Mouse (Mus musculus) common myeloid progenitor, adult 5-6 weeks (primary cell): ENCODE measurements around the gene Comt. TPM values are rescaled to one million over a fixed set of nuclear protein-coding genes. Genes with fewer than 3 reads are reported as not detected.

Experiments used
- ATAC-seq: replicated peaks from 2 replicates; pipeline ENCODE4 v1.8.0; 2016; ENCODE audit warnings: low read depth, mild to moderate bottlenecking, moderate TSS enrichment, inconsistent platforms; ENCODE audit not compliant: poor library complexity, severe bottlenecking
- total RNA-seq: library from RNA; stranded (forward); fragments of 200-1000, 187-1606 nt; gene quantifications from 2 replicates; pipeline ENCODE4 v1.2.3, GENCODE M21; 2017

Comt gene
- total RNA-seq, 1 experiment from 2014 or later: 38.2 TPM

DNA sequence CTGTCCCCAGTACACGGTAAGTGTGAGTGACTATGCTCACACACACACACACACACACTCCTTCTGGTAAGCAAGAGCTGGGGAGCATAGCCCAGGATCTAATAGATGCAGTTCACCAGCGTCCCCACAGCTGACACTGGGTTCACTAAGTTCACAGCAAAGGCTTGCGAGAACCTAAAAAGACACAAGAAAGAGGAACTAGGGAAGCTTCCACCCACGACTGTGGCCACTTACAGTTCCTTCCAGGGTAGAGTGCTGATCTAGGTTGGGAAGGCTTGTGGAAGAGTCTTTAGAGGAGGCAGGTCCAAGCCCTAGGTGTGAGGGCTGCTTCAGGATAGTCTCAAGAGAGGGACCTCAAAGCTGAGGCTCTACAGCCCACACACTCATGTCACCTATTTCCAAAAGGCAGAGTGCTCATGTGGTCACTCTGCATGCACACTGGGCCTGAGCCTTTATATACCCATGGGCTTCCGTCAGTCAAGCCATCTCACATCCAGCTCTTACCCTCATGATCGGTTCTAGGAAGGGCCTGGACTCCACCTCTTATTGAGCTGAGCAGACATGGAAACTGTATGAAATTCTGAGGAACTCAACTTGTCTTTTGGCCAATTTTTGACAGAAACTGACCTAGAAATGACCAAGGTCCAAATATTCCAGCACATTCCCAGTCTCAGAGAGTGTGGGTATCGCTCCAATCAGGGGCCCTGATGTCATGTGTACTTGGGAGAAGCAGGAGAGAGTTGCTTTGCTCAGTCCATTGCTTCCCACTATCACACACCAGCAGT is 13.4 kb downstream of the Comt start:
- peak; percentile 50 for ATAC-seq

DNA sequence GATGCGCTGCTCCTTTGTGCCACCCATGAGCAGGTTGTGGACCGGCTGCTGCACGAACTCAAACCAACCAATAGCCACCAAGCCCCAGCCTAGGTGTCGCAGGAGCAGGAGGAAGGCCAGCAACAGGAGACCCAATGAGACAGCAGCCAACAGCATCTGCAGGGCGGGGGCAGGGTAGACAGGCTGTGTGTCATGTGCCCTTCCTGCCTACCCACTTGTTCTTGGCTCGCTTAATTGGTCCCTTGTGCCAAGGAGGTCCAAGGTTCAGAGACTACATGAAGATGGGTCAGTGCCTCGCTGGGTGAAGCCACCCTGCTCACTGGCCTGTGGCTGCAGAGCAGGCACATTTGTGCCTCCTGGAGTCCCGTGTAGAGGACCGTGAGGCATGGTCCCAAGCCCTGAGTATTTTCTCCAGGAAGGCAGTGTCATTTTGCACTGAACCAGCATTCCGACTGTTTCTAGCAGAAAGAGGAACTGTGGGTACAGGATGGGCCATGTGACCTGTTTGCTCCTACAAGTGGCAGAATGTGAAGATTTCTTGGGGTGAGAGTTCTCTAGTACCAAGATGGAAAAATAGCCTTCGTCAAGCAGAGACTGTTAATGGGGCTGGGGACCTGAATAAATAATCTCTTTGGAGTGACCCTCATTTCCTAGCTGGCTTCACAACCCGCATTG is 14.7 kb downstream of the Comt start:
- peak; percentile 79 for ATAC-seq

DNA sequence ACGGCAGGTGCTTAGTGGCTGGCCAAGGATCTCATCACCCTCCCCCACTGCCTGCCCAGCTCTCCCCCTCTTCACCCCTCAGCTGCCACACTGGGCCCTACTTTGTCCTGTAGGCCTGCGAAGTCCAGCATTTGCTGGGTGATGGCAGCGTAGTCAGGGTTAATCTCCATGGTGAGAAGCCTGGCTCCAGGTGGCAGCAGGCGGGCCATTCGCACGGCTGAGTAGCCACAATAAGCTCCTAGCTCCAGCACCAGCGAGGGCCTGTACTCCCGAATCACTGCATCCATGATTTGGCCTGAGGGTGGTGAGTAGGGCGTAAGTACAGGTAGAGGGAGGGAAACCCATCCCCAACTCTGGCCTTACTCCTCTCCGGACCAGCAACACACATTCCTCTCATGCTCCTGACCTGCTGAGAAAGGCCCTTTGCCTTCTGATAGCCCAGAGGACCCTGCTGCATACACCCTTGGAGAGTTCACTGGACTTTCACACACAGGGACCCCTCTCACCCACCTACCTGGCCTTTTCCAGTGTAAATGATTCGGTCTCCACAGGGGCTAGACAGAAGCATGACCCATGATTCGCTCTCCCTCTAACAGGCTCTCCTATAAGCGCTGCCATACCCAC is 15.5 kb downstream of the Comt start:
- no peak for ATAC-seq

GRCm38 (mm10) chr16:18410418-18410817 is 16.2 kb downstream of the Comt start:
- ATAC-seq: no peak

GRCm38 (mm10) chr16:18409776-18410175 is 16.9 kb downstream of the Comt start:
- ATAC-seq: no peak

DNA sequence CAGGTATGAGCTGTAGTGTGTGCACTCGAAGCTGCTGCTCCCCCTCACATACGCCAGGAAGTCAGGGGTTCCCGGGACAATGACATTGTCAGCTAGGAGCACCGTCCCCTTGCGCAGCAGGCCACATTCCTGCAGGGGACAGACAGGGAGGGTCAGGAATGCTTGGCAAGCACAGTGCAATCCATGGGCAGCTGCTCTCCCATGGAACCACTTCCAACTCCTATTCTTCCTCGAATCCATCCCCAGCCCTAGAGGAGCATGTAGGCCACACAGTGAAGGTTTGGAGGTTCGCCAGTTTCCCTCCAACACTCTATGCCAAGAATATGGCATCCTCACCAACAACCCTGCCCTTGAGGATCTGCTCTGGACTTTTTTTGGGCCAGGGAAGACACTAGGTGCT is 18.7 kb downstream of the Comt start:
- no peak for ATAC-seq

DNA sequence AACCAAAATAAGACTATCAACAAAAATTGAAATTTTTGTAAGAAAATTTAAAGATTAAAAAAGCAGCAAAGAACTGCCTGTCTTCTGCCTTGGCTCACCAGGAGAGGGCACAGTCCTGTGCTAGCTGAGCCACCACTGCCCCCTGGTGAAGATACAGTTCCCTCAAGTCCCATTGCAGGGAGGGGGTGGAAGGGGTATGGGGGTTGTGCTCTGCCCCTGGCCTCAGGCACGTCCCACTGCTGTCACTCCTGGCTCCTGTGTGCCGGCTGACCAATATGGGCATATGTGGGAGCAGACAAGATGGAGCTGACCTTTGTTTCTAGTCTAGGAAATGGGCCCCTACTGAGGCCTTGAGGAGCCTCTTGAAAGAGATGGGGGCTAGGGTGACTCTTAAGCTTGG is 20.4 kb downstream of the Comt start:
- ATAC-seq: peak; percentile 86

DNA sequence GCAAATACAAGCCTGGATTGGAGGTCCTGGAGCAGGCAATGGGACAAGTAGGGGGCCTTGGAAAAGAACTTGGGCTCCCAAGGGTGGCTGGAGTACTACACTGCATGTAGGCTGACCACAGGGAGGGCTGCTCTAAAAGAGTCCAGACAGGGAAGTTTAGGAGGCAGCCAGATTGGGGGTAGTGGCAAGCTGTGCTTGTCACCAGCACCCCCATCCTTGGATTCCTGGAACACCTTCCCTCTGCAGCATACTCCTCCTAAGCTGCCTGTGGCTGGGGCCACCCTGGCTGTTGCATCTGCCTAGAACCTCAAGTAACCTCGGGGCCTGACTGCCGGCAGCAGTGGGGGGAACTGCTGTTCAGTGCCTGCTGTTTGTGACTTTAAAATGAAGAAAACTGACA is 20.8 kb downstream of the Comt start:
- no peak for ATAC-seq

- ATAC-seq: no peak
Observed at GRCm38 (mm10) chr16:18405091-18405854, 21.4 kb downstream of the Comt start.

GRCm38 (mm10) chr16:18403285-18403684 is 23.4 kb downstream of the Comt start:
- ATAC-seq: no peak

DNA sequence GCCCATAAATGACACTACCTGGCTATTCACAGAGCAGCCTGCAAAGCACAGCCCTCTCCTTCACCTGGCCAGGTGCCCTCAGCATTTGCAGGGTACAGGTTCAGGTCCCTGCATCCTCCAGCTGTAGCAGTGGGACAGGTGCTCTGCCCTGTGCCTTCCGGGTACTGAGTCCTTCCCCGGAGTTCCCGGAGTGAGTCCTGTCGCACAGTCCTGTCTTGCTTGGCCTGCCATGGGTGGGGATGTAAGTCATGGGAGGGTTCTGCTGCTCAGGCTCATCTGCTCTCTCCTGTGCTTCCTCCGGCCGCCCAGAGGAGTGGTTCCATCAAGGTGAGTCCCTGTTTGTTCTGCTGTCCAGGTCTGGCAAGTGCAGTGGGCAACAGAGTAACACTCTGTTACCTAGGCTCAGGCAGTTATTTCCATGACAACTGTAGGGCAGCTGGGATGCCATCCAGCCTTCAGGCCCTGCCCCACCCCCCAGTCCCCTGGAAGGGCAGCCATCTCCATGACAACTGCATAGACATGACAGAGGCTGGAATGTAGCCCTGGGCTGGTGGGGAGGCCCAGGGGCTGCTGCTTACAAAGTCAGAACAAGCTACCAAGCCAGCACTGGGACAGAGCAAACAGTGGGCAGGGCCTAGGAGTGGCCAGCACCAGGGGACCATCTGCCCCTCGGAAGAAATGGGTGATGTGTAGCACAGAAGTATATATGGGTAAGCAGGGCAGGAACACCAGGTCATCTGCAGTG is 26.0 kb downstream of the Comt start:
- no peak for ATAC-seq

DNA sequence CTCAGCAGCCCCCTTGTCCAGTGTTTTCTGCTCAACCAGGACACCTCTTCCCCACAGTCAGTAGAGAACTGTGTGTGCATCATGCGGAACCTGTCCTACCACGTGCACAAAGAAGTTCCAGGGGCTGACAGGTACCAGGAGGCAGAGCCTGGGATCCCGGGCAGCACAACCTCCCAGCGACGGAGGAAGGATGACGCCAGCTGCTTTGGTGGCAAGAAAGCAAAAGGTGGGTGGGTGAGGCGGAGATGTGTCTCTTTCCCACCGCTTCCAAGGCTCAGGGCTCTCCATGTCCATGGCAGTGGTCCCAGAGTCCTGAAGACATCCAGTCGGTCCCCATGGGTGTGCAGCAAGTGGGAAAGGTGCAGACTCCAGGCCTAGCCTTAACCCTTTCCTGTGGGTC is 26.6 kb downstream of the Comt start:
- no peak for ATAC-seq

DNA sequence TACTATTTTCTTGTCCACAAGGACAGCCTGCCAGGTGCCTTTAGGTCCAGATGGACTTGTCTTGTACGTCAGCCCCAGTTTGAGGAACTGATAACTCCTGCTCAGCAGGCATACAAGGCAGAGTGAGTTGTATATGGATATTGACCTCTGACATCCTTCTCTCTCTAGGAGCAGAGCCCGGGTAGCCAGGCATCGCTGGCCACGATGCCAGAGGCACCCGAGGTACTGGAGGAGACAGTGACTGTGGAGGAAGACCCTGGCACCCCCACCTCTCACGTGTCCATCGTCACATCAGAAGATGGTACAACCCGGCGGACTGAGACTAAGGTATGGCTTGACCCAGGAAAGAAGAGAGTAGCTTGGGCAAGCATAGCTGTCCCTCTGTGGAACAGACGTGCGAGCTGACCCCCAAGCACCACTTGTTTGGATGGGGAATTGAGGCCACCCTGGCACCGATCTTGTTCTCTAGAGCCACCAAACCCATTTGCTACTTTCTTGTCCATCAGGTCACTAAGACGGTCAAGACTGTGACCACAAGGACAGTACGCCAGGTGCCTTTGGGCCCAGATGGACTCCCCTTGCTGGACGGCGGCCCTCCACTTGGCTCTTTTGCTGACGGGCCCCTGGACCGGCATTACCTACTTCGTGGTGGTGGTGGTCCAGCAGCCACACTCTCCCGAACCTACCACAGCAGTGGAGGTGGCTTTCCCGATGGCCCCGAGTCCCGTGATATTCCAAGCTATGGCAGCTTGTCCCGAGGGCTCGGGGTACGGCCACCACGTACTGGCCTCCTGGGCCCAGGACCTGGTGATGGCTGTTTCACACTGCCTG is 29.6 kb downstream of the Comt start:
- no peak for ATAC-seq

GRCm38 (mm10) chr16:18396201-18396600 is 30.5 kb downstream of the Comt start:
- ATAC-seq: no peak

- ATAC-seq: no peak
Observed at GRCm38 (mm10) chr16:18395620-18396036, 31.0 kb downstream of the Comt start.

- ATAC-seq: no peak
Observed at GRCm38 (mm10) chr16:18394777-18395619, 31.7 kb downstream of the Comt start.

GRCm38 (mm10) chr16:18394056-18394455 is 32.6 kb downstream of the Comt start:
- ATAC-seq: no peak

- no peak for ATAC-seq
Observed at GRCm38 (mm10) chr16:18393595-18393994, 33.1 kb downstream of the Comt start.
